ENCODE assay signal across 8 mouse cellular contexts in genomic region chrX:13461266-13462261, GRCm38 (mm10). TPM values are rescaled to one million over a fixed set of nuclear protein-coding genes. Genes with fewer than 3 reads are reported as not detected.
DNase-seq lines count a peak whose midpoint lies in the region; ATAC-seq and TF ChIP-seq lines count a peak whose summit lies in the region.

No protein-coding gene starts in this region.

- no peaks in the 10 kb centered on the region for H3K9me3 ChIP-seq in heart, embryonic 14.5 days (ENCODE audit: control insufficient read depth, low read length)
- no peaks in the 10 kb centered on the region for H3K9me3 ChIP-seq in liver, embryonic 11.5 days (ENCODE audit: control insufficient read depth, low read length)

- peak; percentile 99 for ATAC-seq in erythroid progenitor cell, adult 5-6 weeks (replicated peaks; ENCODE audit: low FRiP score, poor library complexity, severe bottlenecking)
- peak; percentile 91 for ATAC-seq in heart, embryonic 14.5 days (ENCODE audit: insufficient number of reproducible peaks, insufficient read depth, low FRiP score, low read depth)
- ATAC-seq in liver, embryonic 11.5 days (replicated peaks; ENCODE audit: low FRiP score), result peak; percentile 95

- H3K27ac ChIP-seq in brown adipose tissue, adult 24 weeks (replicated peaks; ENCODE audit: low read depth, low read length), result peak overlapping the region; percentile 100
- peak overlapping the region; percentile 80 to 88 for H3K27ac ChIP-seq in heart, embryonic 14.5 days (replicated peaks in 1 of 2; ENCODE audit: control insufficient read depth in 1 of 2, insufficient read depth in 1 of 2, low read depth in 2 of 2, low read length in 2 of 2)
- no peak overlapping the region; the same call in 1 of the 2 replicates for H3K27ac ChIP-seq in liver, embryonic 11.5 days (ENCODE audit: low read depth, low read length)

- no peaks in the 10 kb centered on the region for H3K79me2 ChIP-seq in myocyte (ENCODE audit: control insufficient read depth, insufficient read depth)

- WGBS in heart, embryonic 14.5 days, result 14% methylated on average over 46 of the region's 46 CpGs
- WGBS in liver, embryonic 11.5 days, result 10% methylated on average over 45 of the region's 46 CpGs

- peak; percentile 94 for DNase-seq in CD4-positive helper T cell, adult 2 months (ENCODE audit: low read depth, low spot score)
- peak; percentile 91 for DNase-seq in kidney, postnatal 10 days
- peak; percentile 82 for DNase-seq in liver, embryonic 11.5 days (ENCODE audit: low spot score)
- DNase-seq in spleen, postnatal 4 days (ENCODE audit: low spot score in 2 of 2), result peak; percentile 88 to 95

- peak overlapping the region; percentile 59 for H3K4me2 ChIP-seq in heart, embryonic 14.5 days (ENCODE audit: low read length)
- peak overlapping the region; percentile 66 for H3K4me2 ChIP-seq in liver, embryonic 11.5 days
- H3K4me2 ChIP-seq in myocyte (ENCODE audit: low read depth), result peak overlapping the region; percentile 76

- peaks cover 5% of the 10 kb centered on the region; the same call in 1 of the 2 replicates for H3K27me3 ChIP-seq in heart, embryonic 14.5 days (ENCODE audit: control insufficient read depth, insufficient read depth, low read length)
- no peaks in the 10 kb centered on the region; the same call in 1 of the 2 replicates for H3K27me3 ChIP-seq in liver, embryonic 11.5 days (replicated peaks; ENCODE audit: control insufficient read depth, insufficient read depth, low read length)
- H3K27me3 ChIP-seq in myocyte (ENCODE audit: control insufficient read depth, insufficient read depth, insufficient read length), result no peaks in the 10 kb centered on the region

- H3ac ChIP-seq in myocyte (ENCODE audit: control insufficient read depth, insufficient read length), result peak overlapping the region; percentile 7

- H3K4me3 ChIP-seq in brown adipose tissue, adult 24 weeks (ENCODE audit: insufficient read depth, low read depth, low read length), result peak overlapping the region; percentile 69
- H3K4me3 ChIP-seq in heart, embryonic 14.5 days (ENCODE audit: control insufficient read depth in 1 of 2, insufficient read depth in 1 of 2, low read depth in 1 of 2, low read length in 2 of 2), result peak overlapping the region; percentile 31 to 36
- peak overlapping the region; percentile 44 for H3K4me3 ChIP-seq in liver, embryonic 11.5 days (ENCODE audit: low read depth, low read length)
- peak overlapping the region; percentile 21 for H3K4me3 ChIP-seq in myocyte

- H3K36me3 ChIP-seq in heart, embryonic 14.5 days (ENCODE audit: control insufficient read depth, insufficient read depth, low read length), result no peaks in the 10 kb centered on the region
- H3K36me3 ChIP-seq in liver, embryonic 11.5 days (ENCODE audit: control insufficient read depth, insufficient read depth, low read length), result no peaks in the 10 kb centered on the region
- no peaks in the 10 kb centered on the region for H3K36me3 ChIP-seq in myocyte (ENCODE audit: control insufficient read depth, insufficient read depth)

- H3K9ac ChIP-seq in heart, embryonic 14.5 days (ENCODE audit: low read length), result peak overlapping the region; percentile 69
- H3K9ac ChIP-seq in liver, embryonic 11.5 days (ENCODE audit: low read depth, low read length), result peak overlapping the region; percentile 59

- TF ChIP-seq POLR2A in myocyte (IDR thresholded peaks at IDR 0.05; ENCODE audit: insufficient read length, low read depth), result peak; percentile 47

- H3K4me1 ChIP-seq in brown adipose tissue, adult 24 weeks (ENCODE audit: control insufficient read depth, insufficient read depth, insufficient read length, low read length), result 0 out of 2 replicates have a peak, but pooled peaks cover 4% of the 10 kb centered on the region
- H3K4me1 ChIP-seq in heart, embryonic 14.5 days (ENCODE audit: control insufficient read depth in 2 of 2, insufficient read depth in 2 of 2, low read length in 2 of 2), result peaks cover 5 to 6% of the 10 kb centered on the region in 2 experiments; a peak in 2 of 4 replicates
- H3K4me1 ChIP-seq in liver, embryonic 11.5 days (replicated peaks; ENCODE audit: control insufficient read depth, insufficient read depth, low read length), result peaks cover 4% of the 10 kb centered on the region; the same call in 1 of the 2 replicates

TF ChIP-seq in myocyte, 11 proteins besides CTCF, POLR2A, EP300 and RAD21:
- no peak for TF ChIP-seq REST (IDR thresholded peaks at IDR 0.05; ENCODE audit: insufficient read depth, insufficient read length)
- no peak for TF ChIP-seq USF1 (IDR thresholded peaks at IDR 0.05; ENCODE audit: low read depth)
- TF ChIP-seq POLR2AphosphoS2 (IDR thresholded peaks at IDR 0.05; ENCODE audit: insufficient read length, low read depth), result peak; percentile 39
- peak in 1 of 3 experiments; percentile 3 for TF ChIP-seq MYOG (IDR thresholded peaks at IDR 0.05; ENCODE audit: control insufficient read depth in 1 of 3, insufficient read depth in 1 of 3, insufficient read length in 2 of 3, low read depth in 2 of 3)
- peak; percentile 48 for TF ChIP-seq SRF (IDR thresholded peaks at IDR 0.05; ENCODE audit: control insufficient read depth, insufficient read length, low read depth)

RNA-seq across cellular contexts. Expression of gene Nyx, which starts 4.3 kb away (rescaled TPM):
- polyA plus RNA-seq in brown adipose tissue, adult 24 weeks (2012; ENCODE audit: insufficient read depth, insufficient read length, missing spikeins), result not detected in 2 replicates
- not detected in 2 replicates for total RNA-seq in erythroid progenitor cell, adult 5-6 weeks (2015; ENCODE audit: low replicate concordance)
- not detected in 2 replicates for total RNA-seq in erythroid progenitor cell, adult 5-6 weeks (2017; ENCODE audit: low replicate concordance)
- 0.05 and 0.08 TPM in 2 replicates for polyA plus RNA-seq in heart, embryonic 14.5 days (2014; fragmentation: Nextera tagmentation; extraction: Ambion mirVana)
- 0.04 TPM in 1 of 2 replicates, not detected in the other for polyA plus RNA-seq in liver, embryonic 11.5 days (2014; fragmentation: Nextera tagmentation; extraction: Ambion mirVana)
- polyA plus RNA-seq in myocyte (2012; fragmentation: generic; extraction: Trizol), result 0.01 TPM
